Mouse (Mus musculus) cerebellum, adult 2 months (tissue): ENCODE results near the gene Rgs8. TPM values are rescaled to one million over a fixed set of nuclear protein-coding genes. Genes with fewer than 3 reads are reported as not detected.

Source experiments
- DNase-seq, 2 experiments: peaks; one replicate each; pipeline ENCODE4 v3.0.0; 2021
- H3K27ac ChIP-seq: fragments of 200-500 bp; 2 replicates; pipeline ENCODE4 v1.5.1; 2012; ENCODE audit warnings: low read length, control low read depth, inconsistent platforms; ENCODE audit not compliant: insufficient read depth
- H3K27me3 ChIP-seq: fragments of 200-500 bp; 2 replicates; pipeline ENCODE4 v1.6.1; 2012; ENCODE audit warnings: inconsistent platforms, mild to moderate bottlenecking, low read length, moderate library complexity; ENCODE audit not compliant: control insufficient read depth, insufficient read depth
- H3K4me1 ChIP-seq: fragments of 200-500 bp; 2 replicates; pipeline ENCODE4 v1.6.1; 2011; ENCODE audit warnings: low read length; ENCODE audit not compliant: control insufficient read depth, insufficient read depth
- H3K4me3 ChIP-seq: fragments of 200-500 bp; replicated peaks from 2 replicates; pipeline ENCODE3; 2011; ENCODE audit warnings: mild to moderate bottlenecking, low read depth, low read length, control low read depth; ENCODE audit not compliant: insufficient read depth
- CTCF ChIP-seq: fragments of 200-500 bp; IDR thresholded peaks from 2 replicates; pipeline ENCODE4 v1.5.1; 2011; ENCODE audit warnings: low read depth, mild to moderate bottlenecking, control low read depth, low read length, moderate library complexity, borderline replicate concordance; ENCODE audit not compliant: insufficient read depth
- POLR2A ChIP-seq: fragments of 200-500 bp; IDR thresholded peaks from 2 replicates; pipeline ENCODE4 v1.6.1; 2011; ENCODE audit warnings: low read length, control low read depth, borderline replicate concordance; ENCODE audit not compliant: insufficient read depth
- WGBS: fragments of 180-500 bp; shearing (Covaris S2); methylation state at CpG from one replicate; pipeline ENCODE4 v1.1.7; 2018; 5-methylcytosine and 5-hydroxymethylcytosine counted together
- polyA plus RNA-seq: library from polyadenylated mRNA; depleted of rRNA; stranded (reverse); fragments of >200 nt; gene quantifications from 2 replicates; pipeline ENCODE4 v1.2.3, GENCODE M21; 2012

The Rgs8 gene
- polyA plus RNA-seq, 1 experiment, result 371 TPM

DNA sequence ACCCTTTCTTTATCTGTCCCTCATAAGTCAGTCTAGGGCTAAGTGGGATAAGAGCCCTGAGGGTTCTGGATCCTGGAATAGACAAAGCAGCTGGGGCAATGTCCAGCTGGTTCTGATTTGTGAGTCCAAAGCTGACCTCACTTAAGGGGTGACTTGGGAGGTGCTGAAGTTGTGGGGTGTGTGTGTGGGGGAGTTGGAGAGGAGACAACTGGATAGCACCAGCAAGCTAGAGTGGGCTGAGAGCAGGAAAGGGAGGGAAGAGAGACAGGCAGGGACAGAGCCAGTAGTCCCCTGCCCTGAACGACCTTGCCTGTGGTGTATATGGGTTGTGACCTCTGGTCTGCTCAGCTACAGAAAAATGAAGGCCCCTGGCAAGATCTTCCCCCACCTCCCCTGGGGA, 13.4 kb downstream of the Rgs8 start:
- H3K4me1 ChIP-seq, result peaks cover 22% of the 10 kb centered on the region
- WGBS, result 0% methylated on average over 1 of the region's 1 CpGs
- TF ChIP-seq CTCF (no peak), POLR2A (no peak)
- H3K27me3 ChIP-seq, result no peaks in the 10 kb centered on the region
- peak overlapping the region; percentile 73 for H3K4me3 ChIP-seq
- DNase-seq, result peak; percentile 48 to 59
- peak overlapping the region; percentile 85 for H3K27ac ChIP-seq

DNA sequence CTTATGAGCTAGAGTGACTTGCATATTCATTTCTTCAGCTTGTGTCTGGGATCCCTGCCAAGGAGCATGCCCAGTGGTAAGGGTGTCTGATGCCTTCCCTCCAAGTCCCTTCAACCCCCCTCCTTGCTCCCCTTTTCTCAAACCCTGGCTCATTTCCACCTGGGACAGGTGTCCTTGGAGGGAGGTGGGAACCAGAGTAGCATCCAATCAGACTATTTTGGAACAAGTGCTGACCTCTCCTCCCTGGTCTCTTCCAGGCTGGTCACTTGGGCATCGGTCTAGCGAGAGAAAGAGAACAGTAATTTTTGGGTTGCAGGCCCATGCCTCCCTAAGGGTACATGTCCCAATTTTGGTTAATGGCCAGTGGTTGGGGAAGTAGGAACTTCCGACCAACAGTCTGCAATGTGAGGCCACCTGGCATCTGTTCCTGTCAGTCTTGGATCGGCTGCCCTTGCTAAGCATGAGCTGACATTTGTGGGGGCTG, 14.5 kb downstream of the Rgs8 start:
- 8% methylated on average over 4 of the region's 4 CpGs for WGBS
- Histone ChIP-seq H3K4me1 (peaks cover 19% of the 10 kb centered on the region), H3K27me3 (no peaks in the 10 kb centered on the region), H3K27ac (peak overlapping the region; percentile 96), H3K4me3 (peak overlapping the region; percentile 73)
- peak; percentile 84 to 90 for DNase-seq
- peak; percentile 49; the same call in 1 of the 2 replicates for TF ChIP-seq POLR2A
- no peak for TF ChIP-seq CTCF

DNA sequence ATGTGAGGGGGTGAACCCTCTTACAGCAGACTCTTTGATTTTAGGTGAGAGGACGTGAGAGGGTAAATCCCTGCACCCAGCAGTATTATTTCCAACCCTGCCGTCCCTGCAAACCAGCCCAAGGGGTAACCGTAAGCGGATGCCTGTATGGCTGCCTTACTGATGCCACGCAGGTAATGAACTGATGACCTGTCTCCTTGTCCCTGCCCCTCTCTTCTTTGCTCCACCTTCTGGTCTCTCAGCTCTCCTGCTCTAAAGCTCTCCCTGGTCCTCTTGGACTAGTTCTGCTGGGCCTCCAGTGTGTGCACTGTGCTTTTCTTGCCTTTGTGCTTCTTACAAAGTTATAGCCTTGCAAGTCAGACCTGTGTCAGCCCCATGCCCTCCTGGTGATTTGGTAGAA, 15.0 kb downstream of the Rgs8 start:
- TF ChIP-seq POLR2A (no peak), CTCF (no peak)
- DNase-seq, result peak in 1 of 2 experiments; percentile 64
- peaks cover 24% of the 10 kb centered on the region for H3K4me1 ChIP-seq
- H3K4me3 ChIP-seq, result peak overlapping the region; percentile 73
- peak overlapping the region; percentile 96 for H3K27ac ChIP-seq
- WGBS, result 8% methylated on average over 5 of the region's 5 CpGs
- no peaks in the 10 kb centered on the region for H3K27me3 ChIP-seq

DNA sequence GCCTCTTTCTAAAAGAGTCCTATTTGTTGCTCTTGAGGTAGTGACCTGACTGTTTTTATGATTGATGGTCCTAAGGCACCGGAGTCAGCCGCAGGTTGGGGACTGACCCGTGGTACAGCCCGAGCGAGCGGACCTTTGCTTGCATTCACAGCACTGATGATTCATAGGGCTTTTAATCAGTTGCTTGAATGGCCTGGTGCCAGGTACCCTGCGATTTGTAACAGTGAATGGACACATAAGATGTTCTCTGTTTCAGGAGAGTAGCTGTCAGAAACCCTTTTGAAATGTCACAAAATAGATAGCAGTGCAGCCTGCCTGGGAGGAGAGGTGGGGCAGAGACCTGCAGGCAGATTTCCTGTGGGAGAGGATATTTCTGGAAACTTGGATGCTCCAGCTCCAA, 16.3 kb downstream of the Rgs8 start:
- H3K27ac ChIP-seq, result peak overlapping the region; percentile 18; the same call in 1 of the 2 replicates
- peaks cover 33% of the 10 kb centered on the region for H3K4me1 ChIP-seq
- WGBS, result 4% methylated on average over 7 of the region's 7 CpGs

DNA sequence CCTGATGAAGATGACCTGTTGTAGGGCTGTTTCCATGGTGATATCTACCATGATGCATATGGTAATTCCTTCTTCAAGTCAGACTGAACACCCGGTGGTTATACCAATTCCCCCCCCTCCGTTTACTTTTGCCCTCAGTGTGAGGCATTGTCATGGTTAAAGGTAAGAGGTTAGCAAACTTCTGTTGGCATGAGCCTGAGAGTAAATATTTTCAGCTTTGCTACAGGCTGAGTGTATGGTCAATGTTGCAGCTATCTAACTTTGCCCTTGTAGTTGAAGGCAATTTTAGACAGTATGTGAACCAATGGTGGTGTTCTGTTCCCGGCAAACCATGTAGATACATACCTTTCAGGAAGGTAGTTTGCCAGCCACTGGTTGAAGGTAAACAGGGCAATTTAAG, 16.9 kb downstream of the Rgs8 start:
- peak overlapping the region; percentile 18 for H3K27ac ChIP-seq
- H3K4me1 ChIP-seq, result peaks cover 38% of the 10 kb centered on the region
- WGBS, result 17% methylated on average over 3 of the region's 3 CpGs
- no peak for DNase-seq
- TF ChIP-seq POLR2A, result no peak
- no peak for TF ChIP-seq CTCF
- no peaks in the 10 kb centered on the region for H3K27me3 ChIP-seq
- no peak overlapping the region for H3K4me3 ChIP-seq

More for the DNA sequence above, 16.3 kb downstream of the Rgs8 start:
- TF ChIP-seq POLR2A, result no peak
- TF ChIP-seq CTCF, result no peak
- DNase-seq, result peak; percentile 78 to 84
- Histone ChIP-seq H3K27me3 (no peaks in the 10 kb centered on the region), H3K4me3 (peak overlapping the region; percentile 55)

DNA sequence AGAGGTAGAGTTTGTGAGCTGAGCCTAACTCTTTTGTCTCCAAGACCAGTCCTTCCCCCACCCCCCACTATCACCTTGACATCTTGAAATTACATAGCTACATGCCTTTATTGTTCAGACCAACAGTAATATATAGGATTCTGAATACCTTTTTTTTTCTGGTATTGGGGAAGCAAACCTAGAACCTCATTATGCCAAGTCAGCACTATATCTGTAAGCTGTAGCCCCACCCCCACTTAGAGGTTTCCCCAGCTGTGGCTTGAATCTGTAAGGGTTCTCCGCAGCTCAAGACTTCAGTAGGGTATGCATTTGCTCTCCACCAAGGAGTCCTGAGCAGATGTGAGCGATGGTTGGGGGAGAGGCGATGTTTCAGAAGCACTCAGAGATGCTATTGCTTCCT, 18.5 kb downstream of the Rgs8 start:
- no peaks in the 10 kb centered on the region for H3K27me3 ChIP-seq
- TF ChIP-seq CTCF, result no peak
- TF ChIP-seq POLR2A, result no peak
- 82% methylated on average over 3 of the region's 3 CpGs for WGBS
- no peak overlapping the region for H3K4me3 ChIP-seq
- no peak overlapping the region for H3K27ac ChIP-seq
- peak in 1 of 2 experiments; percentile 17 for DNase-seq
- peaks cover 45% of the 10 kb centered on the region for H3K4me1 ChIP-seq

DNA sequence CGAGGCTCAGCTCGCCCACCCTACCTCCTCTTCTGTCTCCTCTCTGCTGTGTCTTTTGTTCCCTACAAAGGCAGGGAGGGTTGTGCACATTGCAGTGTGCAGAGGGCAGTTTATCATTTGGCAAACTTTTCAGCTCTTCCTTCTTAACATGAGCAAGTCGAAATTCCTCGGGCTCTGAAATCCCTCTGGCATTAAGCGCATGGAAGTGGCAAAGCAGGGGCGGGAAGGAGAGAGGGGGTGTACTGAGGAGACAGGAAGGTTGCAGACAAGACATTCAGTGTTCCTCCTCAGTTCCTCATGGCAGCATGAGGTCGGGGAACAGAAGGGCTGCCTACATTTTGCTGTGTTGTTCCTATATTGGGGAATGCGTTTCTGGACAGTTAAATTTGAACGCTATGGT, 19.9 kb downstream of the Rgs8 start:
- no peak for DNase-seq
- Histone ChIP-seq H3K27ac (no peak overlapping the region), H3K27me3 (no peaks in the 10 kb centered on the region), H3K4me3 (no peak overlapping the region), H3K4me1 (peaks cover 46% of the 10 kb centered on the region)
- TF ChIP-seq CTCF, result no peak
- TF ChIP-seq POLR2A, result no peak
- 27% methylated on average over 9 of the region's 9 CpGs for WGBS

DNA sequence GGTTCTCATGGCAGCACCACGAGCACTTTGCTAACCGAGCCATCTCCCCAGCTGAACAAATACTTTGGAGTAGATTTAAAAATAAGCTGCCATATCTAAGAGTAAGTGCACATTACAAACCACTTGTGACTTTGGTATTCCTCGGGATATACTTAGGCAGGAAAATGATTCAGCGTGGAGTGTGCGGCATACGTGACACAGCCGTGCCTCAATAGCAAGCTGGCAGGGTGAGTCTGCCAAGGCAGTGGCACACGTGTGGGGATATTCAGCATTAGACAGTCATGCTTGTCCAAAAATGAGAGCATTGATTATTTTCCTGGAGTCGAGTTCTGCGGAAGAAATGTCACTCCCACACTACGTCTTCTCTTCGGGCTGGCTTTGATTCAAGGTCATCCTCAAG, 21.1 kb downstream of the Rgs8 start:
- Histone ChIP-seq H3K4me1 (peaks cover 56% of the 10 kb centered on the region), H3K27me3 (no peaks in the 10 kb centered on the region), H3K27ac (peak overlapping the region; percentile 25; the same call in 1 of the 2 replicates), H3K4me3 (no peak overlapping the region)
- no peak for DNase-seq
- WGBS, result 20% methylated on average over 12 of the region's 12 CpGs
- TF ChIP-seq POLR2A, result no peak
- no peak for TF ChIP-seq CTCF
